Mouse (Mus musculus) heart, embryonic 10.5 days (tissue): ENCODE data around the gene Gm42417. TPM values are rescaled to one million over a fixed set of nuclear protein-coding genes. Genes with fewer than 3 reads are reported as not detected.
A peak's percentile ranks its signal among the peaks of the same experiment; 100 is the strongest.

Experiments used
- DNase-seq: peaks from one replicate; pipeline ENCODE4 v3.0.0-alpha.2; 2017; ENCODE audit warnings: low spot score
- H3K27ac ChIP-seq: fragments of 300-500 bp; sonication (generic); 2 replicates; pipeline ENCODE4 v1.5.1; 2016; ENCODE audit warnings: mild to moderate bottlenecking
- H3K27me3 ChIP-seq: fragments of 300-500 bp; sonication (generic); 2 replicates; pipeline ENCODE4 v1.6.1; 2016; ENCODE audit warnings: mild to moderate bottlenecking; ENCODE audit not compliant: poor library complexity, insufficient read depth, severe bottlenecking
- H3K36me3 ChIP-seq: fragments of 300-500 bp; sonication (generic); 2 replicates; pipeline ENCODE4 v1.6.1; 2016; ENCODE audit warnings: mild to moderate bottlenecking, moderate library complexity
- H3K4me1 ChIP-seq: fragments of 300-500 bp; sonication (generic); 2 replicates; pipeline ENCODE4 v1.6.1; 2016; ENCODE audit warnings: mild to moderate bottlenecking
- H3K4me3 ChIP-seq: fragments of 300-500 bp; sonication (generic); 2 replicates; pipeline ENCODE4 v1.5.1; 2016; ENCODE audit warnings: mild to moderate bottlenecking, moderate library complexity
- H3K9me3 ChIP-seq: fragments of 300-500 bp; sonication (generic); 2 replicates; pipeline ENCODE4 v1.6.1; 2016; ENCODE audit warnings: mild to moderate bottlenecking, moderate library complexity
- WGBS: fragments of 180-500 bp; shearing (Covaris S2); methylation state at CpG from one replicate; pipeline ENCODE4 v1.1.7; 2016; 5-methylcytosine and 5-hydroxymethylcytosine counted together
- polyA plus RNA-seq: library from polyadenylated mRNA; unstranded; fragments of >200 nt; fragmentation: Nextera tagmentation; extraction: Ambion mirVana; gene quantifications from 2 replicates; pipeline ENCODE4 v1.2.1, GENCODE M21; 2016

Gene Gm42417
- polyA plus RNA-seq, 1 experiment from 2014 or later = 1.0 TPM

GRCm38 (mm10) chr1:36572709-36573108 lies 33.5 kb upstream of the Gm42417 start:
- H3K4me1 ChIP-seq = peaks cover 80% of the 10 kb centered on the region
- DNase-seq = no peak

GRCm38 (mm10) chr1:36572140-36572700 lies 33.0 kb upstream of the Gm42417 start:
- WGBS = 66% methylated on average over 2 of the region's 2 CpGs
- Histone ChIP-seq H3K36me3 (no peaks in the 10 kb centered on the region), H3K9me3 (no peaks in the 10 kb centered on the region), H3K27me3 (no peaks in the 10 kb centered on the region), H3K27ac (0 out of 2 replicates have a peak overlapping the region, but pooled peaks have one; percentile 56), H3K4me3 (no peak overlapping the region), H3K4me1 (peaks cover 75% of the 10 kb centered on the region)
- no peak for DNase-seq

More at GRCm38 (mm10) chr1:36572709-36573108, 33.5 kb upstream of the Gm42417 start:
- Histone ChIP-seq H3K27ac (0 out of 2 replicates have a peak overlapping the region, but pooled peaks have one; percentile 17), H3K9me3 (no peaks in the 10 kb centered on the region), H3K36me3 (no peaks in the 10 kb centered on the region), H3K4me3 (no peak overlapping the region), H3K27me3 (no peaks in the 10 kb centered on the region)
- WGBS = 63% methylated on average over 1 of the region's 1 CpGs

DNA sequence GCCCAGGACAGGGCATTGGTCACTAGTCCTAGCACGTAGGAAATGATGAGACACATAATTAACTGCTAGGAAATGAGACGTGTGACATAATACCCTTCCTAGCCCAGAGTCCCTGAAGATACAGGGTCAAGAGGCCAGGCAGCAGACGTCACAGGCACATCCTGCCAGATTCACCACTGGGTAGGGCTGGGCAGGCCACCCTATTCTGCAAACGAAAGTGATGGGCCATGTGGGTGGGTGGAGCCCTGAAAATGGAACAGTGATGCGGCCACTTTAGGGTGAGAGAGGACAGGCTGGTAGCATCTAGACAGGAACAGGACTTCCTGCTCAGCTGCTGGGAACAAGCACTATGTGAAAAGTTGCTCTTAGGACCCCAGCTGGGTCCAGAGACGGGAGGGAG lies 32.4 kb upstream of the Gm42417 start:
- Histone ChIP-seq H3K27ac (peak overlapping the region; percentile 56), H3K4me3 (no peak overlapping the region), H3K9me3 (no peaks in the 10 kb centered on the region), H3K36me3 (no peaks in the 10 kb centered on the region), H3K4me1 (peaks cover 75% of the 10 kb centered on the region), H3K27me3 (no peaks in the 10 kb centered on the region)
- 37% methylated on average over 6 of the region's 6 CpGs for WGBS
- no peak for DNase-seq

DNA sequence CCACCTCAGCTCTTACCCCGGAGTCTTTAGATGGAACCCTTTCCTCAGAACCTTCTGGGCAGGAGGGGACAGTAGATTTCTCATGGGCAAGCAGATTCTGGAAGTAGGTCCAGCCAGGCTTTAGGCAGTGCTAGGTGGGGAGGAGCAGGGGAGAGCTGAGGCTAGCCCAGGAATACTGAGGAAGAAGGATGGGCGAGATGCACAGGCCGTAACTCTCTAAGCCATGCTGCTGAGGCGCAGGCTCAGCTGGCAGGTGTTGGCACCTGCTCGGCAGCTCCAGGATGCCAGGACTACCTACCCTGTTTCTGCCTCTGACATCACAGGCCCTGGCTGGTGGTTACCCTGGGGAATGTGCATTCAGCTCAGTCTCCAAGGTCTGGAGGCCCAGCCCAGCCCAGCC lies 31.1 kb upstream of the Gm42417 start:
- 94% methylated on average over 5 of the region's 5 CpGs for WGBS
- H3K36me3 ChIP-seq = no peaks in the 10 kb centered on the region
- peak overlapping the region; percentile 60; the same call in 1 of the 2 replicates for H3K27ac ChIP-seq
- no peaks in the 10 kb centered on the region for H3K27me3 ChIP-seq
- no peak for DNase-seq
- peaks cover 69% of the 10 kb centered on the region for H3K4me1 ChIP-seq
- no peak overlapping the region for H3K4me3 ChIP-seq
- H3K9me3 ChIP-seq = no peaks in the 10 kb centered on the region

GRCm38 (mm10) chr1:36569694-36570276 lies 30.6 kb upstream of the Gm42417 start:
- 62% methylated on average over 7 of the region's 7 CpGs for WGBS
- peak overlapping the region; percentile 60 for H3K27ac ChIP-seq
- no peak overlapping the region for H3K4me3 ChIP-seq
- peaks cover 72% of the 10 kb centered on the region for H3K4me1 ChIP-seq
- H3K27me3 ChIP-seq = no peaks in the 10 kb centered on the region
- no peaks in the 10 kb centered on the region for H3K36me3 ChIP-seq
- no peaks in the 10 kb centered on the region for H3K9me3 ChIP-seq
- no peak for DNase-seq

DNA sequence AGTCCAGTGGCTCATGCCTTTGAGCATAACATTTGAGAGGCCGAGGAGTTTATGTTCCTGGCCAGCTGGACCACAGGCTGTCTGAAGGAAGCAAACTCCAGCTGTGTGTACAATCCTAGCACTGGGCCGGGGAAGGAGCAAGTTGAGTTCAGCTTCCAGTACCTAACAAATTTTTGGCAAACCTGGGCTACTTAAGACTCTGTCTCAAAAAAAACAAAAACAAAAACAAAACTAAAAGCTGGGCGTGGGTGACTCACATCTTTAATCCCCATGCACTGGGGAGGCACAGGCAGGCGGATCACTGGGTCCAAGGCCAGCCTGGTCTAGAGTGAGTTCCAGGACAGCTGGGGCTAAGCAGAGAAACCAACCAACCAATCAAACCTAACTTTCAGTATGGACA lies 29.5 kb upstream of the Gm42417 start:
- Histone ChIP-seq H3K9me3 (no peaks in the 10 kb centered on the region), H3K27me3 (no peaks in the 10 kb centered on the region), H3K36me3 (no peaks in the 10 kb centered on the region), H3K27ac (peak overlapping the region; percentile 3; the same call in 1 of the 2 replicates), H3K4me1 (peaks cover 77% of the 10 kb centered on the region), H3K4me3 (no peak overlapping the region)
- DNase-seq = no peak
- WGBS = 84% methylated on average over 4 of the region's 4 CpGs

DNA sequence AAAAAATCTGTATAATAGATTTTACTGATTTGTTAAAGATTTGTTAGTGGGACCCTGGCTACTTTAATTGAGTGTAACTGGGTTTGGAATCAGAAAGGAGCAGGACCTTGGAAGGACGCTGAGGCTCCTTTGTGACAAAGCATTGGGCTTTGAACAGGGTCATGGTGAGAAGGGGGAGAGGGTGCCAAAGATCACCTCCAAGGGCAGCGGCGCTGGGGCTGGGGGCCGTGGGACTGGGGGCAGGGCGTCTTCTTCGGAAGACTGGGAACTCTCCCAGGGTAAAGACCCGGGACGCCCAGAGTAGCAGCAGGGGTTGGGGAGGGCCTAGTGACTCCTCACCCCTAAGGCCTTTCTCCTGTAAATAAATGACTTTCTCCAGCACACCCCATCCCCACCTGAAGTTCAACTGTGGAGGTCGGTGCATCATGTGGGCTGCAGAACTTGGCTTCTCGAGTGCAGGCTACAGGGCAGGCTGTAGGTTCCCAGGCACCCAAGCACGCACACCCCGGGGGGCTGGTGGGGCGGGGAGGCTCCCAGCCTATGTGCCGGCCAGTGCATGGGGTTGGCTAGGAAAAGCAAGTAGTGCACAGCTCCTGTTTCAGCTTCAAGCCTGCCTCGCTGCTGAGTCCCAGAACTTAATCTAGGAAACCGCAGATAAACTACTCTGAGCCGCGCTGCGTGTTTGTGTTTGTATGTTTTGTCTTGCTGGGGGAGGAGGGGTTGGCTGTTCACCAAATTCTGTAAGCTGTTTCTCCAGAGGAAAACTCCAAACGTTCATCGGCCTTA lies 28.8 kb upstream of the Gm42417 start:
- 34% methylated on average over 21 of the region's 21 CpGs for WGBS
- no peak for DNase-seq
- Histone ChIP-seq H3K4me3 (no peak overlapping the region), H3K9me3 (no peaks in the 10 kb centered on the region), H3K36me3 (no peaks in the 10 kb centered on the region), H3K27ac (peak overlapping the region; percentile 65), H3K27me3 (no peaks in the 10 kb centered on the region), H3K4me1 (peaks cover 79% of the 10 kb centered on the region)

DNA sequence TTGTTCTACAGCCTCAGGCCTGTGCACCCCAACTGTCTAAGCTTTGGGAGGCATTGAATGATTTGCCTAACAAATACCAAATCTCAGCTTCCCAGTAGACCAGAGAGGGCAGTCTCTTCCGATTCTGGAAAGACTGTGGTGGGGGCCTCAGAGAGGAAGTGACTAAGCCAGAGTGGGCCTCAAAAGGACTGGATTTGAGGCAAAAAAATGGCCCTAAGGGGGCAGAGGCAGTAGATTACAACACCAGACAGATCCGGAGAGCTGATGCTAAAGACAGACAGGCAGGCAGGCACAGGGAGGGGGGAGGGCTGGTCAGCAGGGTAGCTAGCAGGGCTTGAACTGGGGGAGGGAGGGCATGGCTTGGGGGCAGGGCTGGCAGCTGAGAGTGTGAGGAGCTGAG lies 27.2 kb upstream of the Gm42417 start:
- 18% methylated on average over 2 of the region's 2 CpGs for WGBS
- H3K36me3 ChIP-seq = no peaks in the 10 kb centered on the region
- peaks cover 84% of the 10 kb centered on the region for H3K4me1 ChIP-seq
- H3K27me3 ChIP-seq = no peaks in the 10 kb centered on the region
- no peaks in the 10 kb centered on the region for H3K9me3 ChIP-seq
- no peak overlapping the region for H3K4me3 ChIP-seq
- no peak for DNase-seq
- peak overlapping the region; percentile 56; the same call in 1 of the 2 replicates for H3K27ac ChIP-seq

GRCm38 (mm10) chr1:36564101-36564500 lies 24.9 kb upstream of the Gm42417 start:
- no peaks in the 10 kb centered on the region for H3K36me3 ChIP-seq

DNA sequence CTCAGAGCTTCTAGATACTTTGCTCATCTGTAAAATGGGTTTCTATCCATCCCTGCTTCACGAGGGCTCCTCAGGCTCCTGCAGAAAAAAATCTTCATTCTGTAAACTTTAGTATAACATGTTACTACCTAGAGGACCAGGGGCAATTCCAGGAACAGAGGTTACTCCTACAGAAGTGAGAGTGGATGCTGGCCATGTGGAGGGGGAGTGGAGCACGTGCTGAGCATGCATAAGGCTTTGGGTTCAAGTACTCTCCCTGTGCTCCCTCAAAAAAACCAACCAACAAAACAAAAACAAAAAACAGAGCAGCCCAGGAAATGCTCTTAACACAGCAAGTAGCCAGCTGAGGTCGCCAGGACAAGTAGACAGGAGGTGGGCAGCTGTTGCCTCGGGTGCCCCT lies 24.4 kb upstream of the Gm42417 start:
- Histone ChIP-seq H3K4me1 (peaks cover 85% of the 10 kb centered on the region), H3K4me3 (no peak overlapping the region), H3K27me3 (0 out of 2 replicates have a peak, but pooled peaks cover 5% of the 10 kb centered on the region), H3K36me3 (no peaks in the 10 kb centered on the region), H3K27ac (no peak overlapping the region), H3K9me3 (no peaks in the 10 kb centered on the region)
- DNase-seq = no peak
- WGBS = 72% methylated on average over 4 of the region's 4 CpGs

More at GRCm38 (mm10) chr1:36564101-36564500, 24.9 kb upstream of the Gm42417 start:
- no peak for DNase-seq
- no peaks in the 10 kb centered on the region for H3K9me3 ChIP-seq
- H3K4me3 ChIP-seq = no peak overlapping the region
- H3K27ac ChIP-seq = peak overlapping the region; percentile 71
- H3K27me3 ChIP-seq = 0 out of 2 replicates have a peak, but pooled peaks cover under 1% of the 10 kb centered on the region
- H3K4me1 ChIP-seq = peaks cover 81% of the 10 kb centered on the region
- WGBS = 60% methylated on average over 6 of the region's 6 CpGs

DNA sequence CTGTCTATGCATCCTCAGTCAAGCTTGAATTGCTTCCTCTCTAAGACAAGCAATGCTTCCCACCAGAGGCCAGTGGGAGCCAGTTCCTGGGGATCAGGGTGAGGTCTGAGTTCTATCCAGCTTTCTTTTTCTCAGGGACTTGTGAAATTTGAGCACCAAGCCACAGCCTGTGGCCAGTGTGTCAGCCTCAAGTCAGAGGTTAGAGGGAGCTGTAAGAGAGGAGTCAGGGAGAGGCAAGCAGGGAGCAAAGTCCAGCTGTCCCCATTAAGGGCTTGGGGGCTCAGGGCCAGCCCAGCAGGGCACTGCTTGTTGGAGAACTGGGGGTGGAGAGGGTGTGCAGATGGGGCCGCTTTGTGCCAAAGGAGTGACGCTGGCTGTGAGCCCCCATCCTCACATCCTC lies 24.0 kb upstream of the Gm42417 start:
- no peaks in the 10 kb centered on the region for H3K36me3 ChIP-seq
- H3K4me3 ChIP-seq = no peak overlapping the region
- peaks cover 85% of the 10 kb centered on the region for H3K4me1 ChIP-seq
- WGBS = 72% methylated on average over 2 of the region's 2 CpGs
- 0 out of 2 replicates have a peak, but pooled peaks cover 6% of the 10 kb centered on the region for H3K27me3 ChIP-seq
- DNase-seq = no peak
- H3K9me3 ChIP-seq = no peaks in the 10 kb centered on the region
- peak overlapping the region; percentile 47 for H3K27ac ChIP-seq

- peaks cover 82% of the 10 kb centered on the region for H3K4me1 ChIP-seq
- peak overlapping the region; percentile 47 for H3K27ac ChIP-seq
- no peaks in the 10 kb centered on the region for H3K36me3 ChIP-seq
Measured at GRCm38 (mm10) chr1:36562388-36562787, 23.2 kb upstream of the Gm42417 start.

GRCm38 (mm10) chr1:36560903-36561302 lies 21.7 kb upstream of the Gm42417 start:
- H3K36me3 ChIP-seq = no peaks in the 10 kb centered on the region
- H3K27me3 ChIP-seq = 0 out of 2 replicates have a peak, but pooled peaks cover 6% of the 10 kb centered on the region
- WGBS = 45% methylated on average over 6 of the region's 6 CpGs
- peak overlapping the region; percentile 47; the same call in 1 of the 2 replicates for H3K27ac ChIP-seq
- no peak for DNase-seq
- H3K4me3 ChIP-seq = no peak overlapping the region
- H3K4me1 ChIP-seq = peaks cover 75% of the 10 kb centered on the region
- no peaks in the 10 kb centered on the region for H3K9me3 ChIP-seq

More at GRCm38 (mm10) chr1:36562388-36562787, 23.2 kb upstream of the Gm42417 start:
- WGBS = 48% methylated on average over 4 of the region's 4 CpGs
- no peaks in the 10 kb centered on the region for H3K9me3 ChIP-seq
- H3K4me3 ChIP-seq = no peak overlapping the region
- no peak for DNase-seq
- H3K27me3 ChIP-seq = 0 out of 2 replicates have a peak, but pooled peaks cover 6% of the 10 kb centered on the region
